Mouse (Mus musculus): ENCODE data around the gene Nhej1. TPM values are rescaled to one million over a fixed set of nuclear protein-coding genes. Genes with fewer than 3 reads are reported as not detected.

Nhej1 gene
- polyA plus RNA-seq, 1 experiment, result 4.5 TPM

GRCm38 (mm10) chr1:74961722-74962121, 163.3 kb downstream of the Nhej1 start:
- Histone ChIP-seq H3K4me2 (ENCODE audit: low read depth) (no peak overlapping the region), H3K4me3 (no peak overlapping the region), H3K79me2 (ENCODE audit: control insufficient read depth, insufficient read depth) (no peaks in the 10 kb centered on the region), H3K27me3 (ENCODE audit: control insufficient read depth, insufficient read depth, insufficient read length) (peaks cover 47% of the 10 kb centered on the region), H3K36me3 (ENCODE audit: control insufficient read depth, insufficient read depth) (no peaks in the 10 kb centered on the region), H3ac (ENCODE audit: control insufficient read depth, insufficient read length) (no peak overlapping the region)
- TF ChIP-seq TCF3 (IDR thresholded peaks at IDR 0.05; ENCODE audit: insufficient read length, low read depth) (no peak), SRF (IDR thresholded peaks at IDR 0.05; ENCODE audit: control insufficient read depth, insufficient read length, low read depth) (no peak), CEBPB (IDR thresholded peaks at IDR 0.05; ENCODE audit: insufficient read depth, poor library complexity, severe bottlenecking) (no peak), REST (IDR thresholded peaks at IDR 0.05; ENCODE audit: insufficient read depth, insufficient read length) (no peak)

DNA sequence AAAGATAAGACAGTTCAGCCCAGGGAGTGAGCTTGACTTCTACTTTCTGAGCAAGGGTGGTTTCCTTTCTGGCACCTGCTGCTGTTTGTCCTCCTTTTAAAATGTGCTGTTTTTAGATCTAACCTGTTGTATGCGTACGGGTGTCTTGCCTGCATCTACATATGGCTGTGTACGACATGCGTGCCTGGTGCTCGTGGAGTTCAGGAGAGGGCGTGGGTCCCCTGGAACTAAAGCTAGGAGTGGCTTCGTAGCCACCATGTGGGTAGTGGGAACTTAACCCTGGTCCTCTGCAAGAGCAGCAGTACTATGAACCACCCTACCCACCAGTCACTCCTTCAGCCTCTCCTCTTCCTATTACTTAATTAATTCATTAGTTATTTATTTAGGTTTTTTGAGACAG, 164.9 kb downstream of the Nhej1 start:
- Histone ChIP-seq H3K4me3 (no peak overlapping the region), H3K36me3 (ENCODE audit: control insufficient read depth, insufficient read depth) (no peaks in the 10 kb centered on the region), H3K4me2 (ENCODE audit: low read depth) (no peak overlapping the region), H3ac (ENCODE audit: control insufficient read depth, insufficient read length) (no peak overlapping the region), H3K27me3 (ENCODE audit: control insufficient read depth, insufficient read depth, insufficient read length) (peaks cover 53% of the 10 kb centered on the region), H3K79me2 (ENCODE audit: control insufficient read depth, insufficient read depth) (no peaks in the 10 kb centered on the region)
- TF ChIP-seq CEBPB (IDR thresholded peaks at IDR 0.05; ENCODE audit: insufficient read depth, poor library complexity, severe bottlenecking), result no peak
- no peak for TF ChIP-seq MYOD1 (IDR thresholded peaks at IDR 0.05; ENCODE audit: control insufficient read depth in 1 of 3, insufficient read length in 2 of 3, low read depth in 2 of 3)
- TF ChIP-seq USF1 (IDR thresholded peaks at IDR 0.05; ENCODE audit: low read depth), result no peak
- TF ChIP-seq POLR2AphosphoS2 (IDR thresholded peaks at IDR 0.05; ENCODE audit: insufficient read length, low read depth), result no peak
- no peak for TF ChIP-seq REST (IDR thresholded peaks at IDR 0.05; ENCODE audit: insufficient read depth, insufficient read length)
- TF ChIP-seq E2F4 (IDR thresholded peaks at IDR 0.05; ENCODE audit: insufficient read depth), result no peak
- TF ChIP-seq MYOG (IDR thresholded peaks at IDR 0.05; ENCODE audit: control insufficient read depth in 1 of 3, insufficient read depth in 1 of 3, insufficient read length in 2 of 3, low read depth in 2 of 3), result no peak
- TF ChIP-seq TCF12 (IDR thresholded peaks at IDR 0.05; ENCODE audit: insufficient read depth, poor library complexity, severe bottlenecking), result no peak
- no peak for TF ChIP-seq TCF3 (IDR thresholded peaks at IDR 0.05; ENCODE audit: insufficient read length, low read depth)
- no peak for TF ChIP-seq MAX (IDR thresholded peaks at IDR 0.05; ENCODE audit: low read depth)
- TF ChIP-seq POLR2A (IDR thresholded peaks at IDR 0.05; ENCODE audit: insufficient read length, low read depth), result no peak
- TF ChIP-seq SRF (IDR thresholded peaks at IDR 0.05; ENCODE audit: control insufficient read depth, insufficient read length, low read depth), result no peak

- no peak within 1 kb of the TSS for H3K4me3 ChIP-seq
- no peak within 1 kb of the TSS for H3ac ChIP-seq (ENCODE audit: control insufficient read depth, insufficient read length)
- TF ChIP-seq MYOD1 (IDR thresholded peaks at IDR 0.05; ENCODE audit: control insufficient read depth in 1 of 3, insufficient read length in 2 of 3, low read depth in 2 of 3), result no peak
- no peak for TF ChIP-seq POLR2A (IDR thresholded peaks at IDR 0.05; ENCODE audit: insufficient read length, low read depth)
- no peak for TF ChIP-seq USF1 (IDR thresholded peaks at IDR 0.05; ENCODE audit: low read depth)
- TF ChIP-seq SRF (IDR thresholded peaks at IDR 0.05; ENCODE audit: control insufficient read depth, insufficient read length, low read depth), result no peak
- no peak for TF ChIP-seq POLR2AphosphoS2 (IDR thresholded peaks at IDR 0.05; ENCODE audit: insufficient read length, low read depth)
- no peak for TF ChIP-seq REST (IDR thresholded peaks at IDR 0.05; ENCODE audit: insufficient read depth, insufficient read length)
- no peak for TF ChIP-seq MAX (IDR thresholded peaks at IDR 0.05; ENCODE audit: low read depth)
- TF ChIP-seq MYOG (IDR thresholded peaks at IDR 0.05; ENCODE audit: control insufficient read depth in 1 of 3, insufficient read depth in 1 of 3, insufficient read length in 2 of 3, low read depth in 2 of 3), result no peak
- no peak for TF ChIP-seq TCF12 (IDR thresholded peaks at IDR 0.05; ENCODE audit: insufficient read depth, poor library complexity, severe bottlenecking)
- TF ChIP-seq CEBPB (IDR thresholded peaks at IDR 0.05; ENCODE audit: insufficient read depth, poor library complexity, severe bottlenecking), result no peak
- no peak for TF ChIP-seq TCF3 (IDR thresholded peaks at IDR 0.05; ENCODE audit: insufficient read length, low read depth)
- TF ChIP-seq E2F4 (IDR thresholded peaks at IDR 0.05; ENCODE audit: insufficient read depth), result no peak
- H3K79me2 ChIP-seq (ENCODE audit: control insufficient read depth, insufficient read depth), result no peaks in the 10 kb centered on the region
- H3K27me3 ChIP-seq (ENCODE audit: control insufficient read depth, insufficient read depth, insufficient read length), result peaks cover 77% of the 10 kb centered on the region
- no peaks in the 10 kb centered on the region for H3K36me3 ChIP-seq (ENCODE audit: control insufficient read depth, insufficient read depth)
- H3K4me2 ChIP-seq (ENCODE audit: low read depth), result no peak within 1 kb of the TSS
Measured at GRCm38 (mm10) chr1:74951556-74952210, 173.3 kb downstream of the Nhej1 start, which contains the start of gene Ihh. Gene Ihh, minus strand, starts transcription at chr1:74951672.

DNA sequence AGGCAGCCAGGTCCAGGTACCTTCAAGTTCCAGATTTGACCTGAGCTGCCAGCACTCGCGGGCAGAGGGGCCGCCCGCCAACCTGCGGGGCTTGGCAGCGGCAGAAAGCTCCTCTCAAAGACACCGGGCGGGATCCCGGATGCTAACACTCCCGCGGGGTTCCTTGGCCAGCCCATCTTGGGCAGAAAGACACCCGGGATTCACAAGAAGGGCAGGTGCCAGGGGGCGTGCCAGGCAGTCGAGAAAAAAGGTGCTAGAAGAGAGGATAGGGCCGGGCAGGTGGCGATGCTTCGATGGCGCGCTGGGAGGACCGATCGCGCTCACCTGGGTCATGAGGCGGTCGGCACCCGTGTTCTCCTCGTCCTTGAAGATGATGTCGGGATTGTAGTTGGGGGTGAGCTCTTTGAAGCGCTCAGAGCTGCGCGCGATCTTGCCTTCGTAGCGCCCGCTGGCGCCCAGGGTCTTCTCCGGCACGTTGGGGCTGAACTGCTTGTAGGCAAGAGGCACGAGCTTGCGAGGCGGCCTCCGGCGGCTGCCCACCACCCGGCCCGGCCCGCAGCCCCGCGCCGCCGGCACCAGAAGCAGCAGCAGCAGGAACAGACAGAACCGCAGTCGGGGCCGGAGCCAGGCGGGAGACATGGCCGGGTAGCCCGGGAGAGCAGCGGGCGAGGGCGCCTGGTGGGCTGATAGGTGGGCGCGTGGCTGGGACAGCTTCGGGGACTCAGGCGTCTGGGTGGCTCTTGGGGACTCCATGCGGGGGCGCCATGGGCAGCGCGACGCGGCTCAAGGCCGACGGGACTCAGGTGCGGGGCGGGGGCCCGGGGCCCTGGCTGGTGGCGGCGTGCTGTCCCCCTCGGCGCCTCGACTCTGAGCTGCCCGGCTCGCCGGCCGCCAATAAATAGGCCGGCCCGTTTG, 174.2 kb downstream of the Nhej1 start:
- TF ChIP-seq SRF (IDR thresholded peaks at IDR 0.05; ENCODE audit: control insufficient read depth, insufficient read length, low read depth) (no peak), MAX (IDR thresholded peaks at IDR 0.05; ENCODE audit: low read depth) (no peak), REST (IDR thresholded peaks at IDR 0.05; ENCODE audit: insufficient read depth, insufficient read length) (no peak), USF1 (IDR thresholded peaks at IDR 0.05; ENCODE audit: low read depth) (no peak), CEBPB (IDR thresholded peaks at IDR 0.05; ENCODE audit: insufficient read depth, poor library complexity, severe bottlenecking) (no peak), TCF12 (IDR thresholded peaks at IDR 0.05; ENCODE audit: insufficient read depth, poor library complexity, severe bottlenecking) (no peak), TCF3 (IDR thresholded peaks at IDR 0.05; ENCODE audit: insufficient read length, low read depth) (no peak), POLR2A (IDR thresholded peaks at IDR 0.05; ENCODE audit: insufficient read length, low read depth) (no peak), MYOG (IDR thresholded peaks at IDR 0.05; ENCODE audit: control insufficient read depth in 1 of 3, insufficient read depth in 1 of 3, insufficient read length in 2 of 3, low read depth in 2 of 3) (no peak), POLR2AphosphoS2 (IDR thresholded peaks at IDR 0.05; ENCODE audit: insufficient read length, low read depth) (no peak), MYOD1 (IDR thresholded peaks at IDR 0.05; ENCODE audit: control insufficient read depth in 1 of 3, insufficient read length in 2 of 3, low read depth in 2 of 3) (no peak), E2F4 (IDR thresholded peaks at IDR 0.05; ENCODE audit: insufficient read depth) (no peak)
- H3K27me3 ChIP-seq (ENCODE audit: control insufficient read depth, insufficient read depth, insufficient read length), result peaks cover 80% of the 10 kb centered on the region
- no peak overlapping the region for H3ac ChIP-seq (ENCODE audit: control insufficient read depth, insufficient read length)
- no peak overlapping the region for H3K4me3 ChIP-seq
- no peaks in the 10 kb centered on the region for H3K36me3 ChIP-seq (ENCODE audit: control insufficient read depth, insufficient read depth)
- H3K4me2 ChIP-seq (ENCODE audit: low read depth), result no peak overlapping the region
- H3K79me2 ChIP-seq (ENCODE audit: control insufficient read depth, insufficient read depth), result no peaks in the 10 kb centered on the region

All from myocyte (in vitro differentiated cells).